Mouse (Mus musculus) embryo, embryonic 10.5 days (tissue): Measurements from ENCODE around the gene Tnr.

Experiments used
- DNase-seq: peaks from one replicate; pipeline ENCODE4 v3.0.0-alpha.2; 2015; ENCODE audit warnings: low spot score

Tnr gene

DNA sequence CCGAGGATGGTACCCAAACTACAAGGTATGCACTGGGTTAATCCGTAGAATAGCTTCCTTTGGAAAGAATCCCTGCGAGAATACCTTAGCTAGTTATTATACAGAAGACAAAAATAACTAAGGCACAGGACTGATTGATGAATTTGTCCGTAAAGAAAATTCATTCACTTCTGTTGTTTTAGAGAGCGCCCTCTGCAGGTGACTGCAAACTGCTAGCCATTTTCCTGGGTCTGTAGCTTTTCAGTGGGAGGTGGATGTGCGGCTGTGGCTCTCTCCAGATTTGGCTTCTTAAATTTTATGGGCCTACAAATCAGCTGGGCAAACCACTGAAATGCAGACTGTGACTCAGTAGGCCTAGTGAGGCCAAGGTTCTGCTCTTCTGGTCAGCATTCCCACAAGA, 42.5 kb downstream of the Tnr start:
- DNase-seq, result no peak

DNA sequence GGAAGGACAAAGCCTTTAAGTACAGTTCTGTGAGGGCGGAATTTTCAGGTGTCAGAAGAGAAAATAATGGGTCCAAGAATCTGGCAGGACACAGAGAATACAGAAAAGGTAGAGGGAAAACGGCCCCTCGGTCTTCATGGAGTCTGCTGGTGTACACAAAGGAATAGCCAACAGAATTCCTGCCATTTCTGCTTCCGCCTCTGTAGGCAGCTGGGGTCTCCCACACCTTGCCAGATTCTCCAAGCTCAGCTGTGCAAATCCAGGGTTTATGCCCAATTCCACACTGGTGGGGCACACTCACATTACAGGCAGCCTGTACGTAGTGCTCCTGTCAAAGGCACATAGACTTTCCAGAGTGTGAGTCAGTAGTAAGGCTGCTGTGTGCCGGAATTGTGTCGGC, 43.6 kb downstream of the Tnr start:
- no peak for DNase-seq

DNA sequence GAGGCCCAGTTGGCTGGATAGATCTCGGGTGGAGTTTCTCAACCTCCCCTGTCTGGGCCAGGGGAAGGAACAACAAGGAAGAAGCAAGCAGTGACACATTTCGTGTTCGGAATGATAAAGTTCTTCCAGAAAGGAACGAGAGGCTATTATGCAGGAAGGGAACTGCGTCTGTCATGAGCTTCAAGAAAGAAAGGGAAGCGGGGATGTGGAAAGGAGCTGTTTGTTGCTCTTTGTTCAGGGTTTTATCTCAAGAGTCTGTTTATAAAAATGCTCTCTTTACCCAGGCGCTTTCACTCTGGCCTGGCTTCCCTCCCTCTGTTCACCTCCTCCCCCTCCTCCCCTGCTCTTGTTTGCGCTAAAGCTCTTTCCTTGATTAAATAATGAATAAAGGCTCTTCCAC, 46.7 kb downstream of the Tnr start:
- peak; percentile 27 for DNase-seq

DNA sequence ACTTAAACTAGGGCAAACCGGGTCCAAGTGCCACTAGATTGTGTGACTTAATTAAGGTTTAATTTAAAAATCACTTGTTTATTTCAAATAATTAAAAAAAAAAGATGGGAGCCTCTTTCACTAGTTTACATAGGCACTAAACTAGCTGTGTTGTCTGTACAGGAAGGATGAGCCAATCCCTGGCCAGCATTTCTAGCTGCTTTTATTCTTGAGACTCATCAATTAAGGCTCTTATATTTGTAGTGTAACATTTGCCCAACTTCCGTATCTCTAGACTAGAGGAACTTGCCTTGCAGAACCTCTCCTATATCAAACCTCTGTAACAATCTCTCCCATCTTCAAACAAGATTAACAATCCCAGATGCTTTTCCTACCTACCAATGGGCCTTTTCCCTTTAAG, 47.3 kb downstream of the Tnr start:
- no peak for DNase-seq

DNA sequence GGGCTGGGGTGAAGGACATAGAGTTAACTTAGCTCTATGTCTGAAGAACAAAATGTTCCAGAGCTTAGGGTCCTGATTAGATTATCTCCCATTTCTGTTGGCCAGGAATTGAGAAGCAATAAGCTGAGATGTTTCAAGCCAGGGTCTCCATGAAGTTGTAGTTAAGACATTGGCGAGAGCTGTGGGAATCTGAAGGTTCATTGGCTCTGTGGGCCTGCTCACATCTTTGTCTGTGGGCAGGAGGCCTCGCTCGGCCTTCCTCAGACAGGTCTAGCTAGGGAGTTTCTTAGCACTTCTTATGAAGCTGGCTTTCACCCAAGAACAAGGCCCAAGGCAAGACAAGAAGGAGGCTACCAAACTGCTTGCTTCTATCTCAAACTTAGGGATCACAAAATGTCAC, 48.4 kb downstream of the Tnr start:
- DNase-seq, result no peak

DNA sequence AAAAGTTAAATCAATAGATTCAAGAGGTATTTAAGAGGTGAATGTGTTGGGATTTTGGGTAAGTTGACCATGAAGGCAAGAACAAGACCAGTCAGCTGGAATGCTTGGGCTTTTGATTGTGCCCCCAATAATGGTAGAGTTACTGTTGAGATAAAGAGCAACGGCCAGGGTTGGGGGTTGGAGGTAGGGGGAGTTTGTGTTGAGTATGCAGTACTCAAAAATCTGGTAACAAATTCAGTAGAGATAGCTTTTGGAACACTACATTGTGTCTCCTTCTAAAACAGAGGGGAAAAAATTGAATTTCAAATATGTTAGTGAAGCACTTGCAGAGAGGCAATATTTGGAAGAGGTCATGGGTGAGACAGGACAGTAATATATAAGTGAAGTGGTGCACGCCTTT, 49.5 kb downstream of the Tnr start:
- DNase-seq, result no peak

DNA sequence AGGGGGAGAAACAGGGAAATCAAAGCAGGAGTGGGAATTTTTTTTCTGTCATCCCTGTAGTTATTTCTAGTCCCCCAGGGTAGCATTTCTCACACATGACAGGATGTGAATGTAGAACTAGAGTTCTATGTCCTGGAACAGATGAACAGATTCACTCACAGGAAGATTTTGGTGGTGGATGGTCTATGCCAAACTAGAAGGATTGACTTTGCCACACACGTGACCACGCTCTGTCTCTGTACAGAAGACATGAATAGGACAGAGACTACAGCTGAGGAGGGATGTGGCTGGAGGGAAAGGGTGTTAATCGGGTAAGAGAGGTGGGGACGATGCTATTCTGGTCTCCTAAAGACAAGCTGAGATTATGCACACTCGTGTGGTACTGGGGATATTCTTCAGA, 51.1 kb downstream of the Tnr start:
- no peak for DNase-seq

DNA sequence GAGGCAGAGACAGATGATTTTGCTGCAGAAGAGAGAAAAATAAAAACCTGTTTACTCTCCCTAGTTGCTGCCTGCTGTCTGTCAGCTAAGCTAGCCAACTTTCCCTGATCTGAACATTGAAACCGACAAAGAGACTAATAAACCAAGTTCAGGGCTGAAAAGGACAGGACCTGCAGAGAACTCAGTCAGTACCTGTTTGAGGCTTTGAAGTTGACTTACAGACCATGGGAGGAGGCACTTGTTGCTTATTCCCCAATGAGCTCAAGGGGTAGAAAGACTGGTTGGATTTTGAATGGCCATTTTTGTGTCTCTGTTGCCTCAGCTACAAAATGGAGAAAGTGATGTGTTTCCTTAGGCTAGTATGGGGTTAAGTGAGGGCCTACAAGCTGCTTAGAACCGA, 52.7 kb downstream of the Tnr start:
- DNase-seq, result no peak

DNA sequence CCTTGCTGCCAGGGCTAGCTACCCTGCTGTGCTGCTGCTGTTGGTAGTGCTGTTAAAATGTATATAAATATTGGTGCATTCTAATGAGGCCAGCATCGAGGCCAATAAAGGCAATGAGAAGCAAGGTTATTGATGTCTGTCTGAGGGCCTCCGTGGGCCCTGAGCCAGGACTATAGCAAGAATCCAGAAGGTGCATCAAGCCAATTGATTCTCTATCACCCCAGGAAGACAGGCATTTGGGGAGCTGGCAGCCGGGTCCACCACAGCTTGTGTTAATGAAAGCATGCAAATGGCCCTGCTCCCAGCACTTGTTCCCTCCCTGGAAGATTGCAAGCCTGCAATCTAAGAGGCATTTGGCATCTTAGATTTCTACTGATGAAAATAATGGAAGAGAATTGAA, 54.8 kb downstream of the Tnr start:
- DNase-seq, result no peak

DNA sequence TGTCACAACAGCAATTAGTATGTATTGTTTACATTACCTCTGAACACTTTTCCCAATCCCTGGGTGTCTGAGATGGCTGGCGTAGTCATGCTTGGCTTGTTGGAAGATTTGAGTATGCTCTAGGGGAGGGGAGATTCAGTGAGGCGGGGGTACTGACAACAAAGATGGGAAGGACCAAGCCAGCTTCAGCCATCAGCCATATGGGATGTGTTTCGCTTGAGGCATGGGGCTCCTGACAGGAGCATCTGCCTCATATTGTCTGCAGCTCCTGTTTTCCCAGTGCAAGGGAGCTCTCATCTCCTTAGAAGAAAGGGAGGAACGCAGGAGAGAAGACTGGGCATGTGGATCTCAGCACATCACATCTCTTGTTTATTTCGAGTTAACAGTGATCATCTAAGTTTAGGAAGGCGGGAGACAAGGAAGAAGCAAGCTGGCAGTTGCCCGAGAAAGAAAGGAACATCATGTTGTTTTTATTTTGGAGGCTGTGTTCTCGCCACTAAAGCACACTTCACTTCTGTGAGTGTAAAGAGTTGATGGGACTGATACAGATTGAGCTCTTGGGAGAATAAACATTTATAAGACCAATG, 56.9 kb downstream of the Tnr start:
- DNase-seq, result no peak

DNA sequence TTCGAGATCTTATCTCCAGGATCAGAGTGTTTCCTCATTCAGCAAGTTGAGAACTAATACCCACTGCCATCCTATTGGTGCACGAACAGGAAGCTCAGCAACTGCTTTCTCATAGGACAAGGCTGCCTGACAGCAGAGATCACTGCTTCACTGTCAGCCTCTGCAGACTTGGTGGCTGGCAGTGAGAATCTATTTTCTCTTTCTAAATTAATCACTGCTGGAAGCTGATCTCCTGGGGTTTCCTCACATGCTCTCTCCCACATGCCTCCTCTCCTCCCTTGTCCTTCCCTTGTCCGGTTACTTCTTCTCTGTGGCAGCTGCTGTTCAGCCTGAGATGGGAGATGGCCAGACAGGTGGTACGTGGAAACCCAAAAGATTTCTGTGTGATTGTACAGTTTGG, 60.3 kb downstream of the Tnr start:
- DNase-seq, result no peak

DNA sequence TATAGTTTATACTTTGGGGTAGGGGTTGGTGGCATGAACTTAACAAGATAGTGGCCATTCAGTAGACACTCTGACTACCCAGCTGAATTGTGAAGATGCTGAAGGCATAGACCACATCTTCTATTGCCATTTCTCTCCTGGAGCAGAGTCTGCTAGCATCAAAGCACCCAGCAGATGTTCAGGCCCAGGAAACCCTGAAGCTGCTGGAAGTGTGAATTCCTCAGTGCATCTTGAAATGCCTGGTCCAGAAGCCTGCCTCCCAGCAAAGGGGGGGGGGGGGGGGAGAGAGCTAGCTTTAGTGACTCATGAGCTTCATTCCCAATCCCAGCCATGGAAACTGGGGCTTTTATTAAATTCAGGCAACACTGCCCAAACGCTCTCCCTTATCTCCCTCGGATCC, 65.2 kb downstream of the Tnr start:
- DNase-seq, result no peak

DNA sequence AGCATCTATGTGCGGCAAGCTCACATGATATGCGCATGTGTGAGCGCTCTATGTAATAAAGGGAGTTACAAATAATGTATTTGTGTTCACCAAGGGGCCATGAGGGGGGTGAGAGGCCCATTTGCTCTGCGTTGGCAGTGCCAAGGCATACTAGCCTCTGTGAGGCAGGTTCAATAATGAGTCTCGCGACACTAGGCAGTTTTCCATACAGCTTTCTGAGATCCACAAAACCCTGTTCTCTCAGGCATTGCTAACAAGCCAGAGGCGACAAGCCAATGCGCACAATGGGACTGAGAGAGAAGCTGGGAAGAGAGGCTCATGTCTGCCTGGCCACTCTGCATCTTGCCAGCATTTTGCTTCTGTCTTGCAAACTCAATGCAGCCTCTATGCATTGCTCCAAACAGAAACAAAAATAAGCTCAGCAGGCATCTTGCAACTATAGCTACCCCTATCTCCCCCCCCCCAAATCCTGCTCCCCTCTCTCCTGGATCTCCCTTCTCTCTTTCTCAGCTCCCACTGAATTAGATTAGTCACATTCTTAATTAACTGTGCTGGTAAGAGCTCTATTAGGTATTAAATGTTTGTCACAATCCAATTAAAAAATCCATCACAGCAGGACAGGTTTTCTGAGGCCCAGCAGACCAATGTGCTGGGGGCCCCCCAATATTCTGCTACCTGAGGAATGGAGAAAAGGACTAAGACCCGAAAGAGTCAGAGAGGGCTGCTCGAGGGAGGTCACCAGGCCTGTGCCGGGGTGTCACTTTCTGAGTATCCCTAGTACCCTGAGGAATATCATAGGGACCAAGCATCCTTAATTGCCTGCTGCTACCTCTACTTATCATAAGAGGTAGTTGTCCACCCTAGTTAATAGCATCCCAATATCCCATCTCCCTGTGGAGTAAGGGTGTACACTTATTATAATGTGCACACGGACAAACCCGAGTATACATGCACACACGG, 70.8 kb downstream of the Tnr start:
- no peak for DNase-seq

DNA sequence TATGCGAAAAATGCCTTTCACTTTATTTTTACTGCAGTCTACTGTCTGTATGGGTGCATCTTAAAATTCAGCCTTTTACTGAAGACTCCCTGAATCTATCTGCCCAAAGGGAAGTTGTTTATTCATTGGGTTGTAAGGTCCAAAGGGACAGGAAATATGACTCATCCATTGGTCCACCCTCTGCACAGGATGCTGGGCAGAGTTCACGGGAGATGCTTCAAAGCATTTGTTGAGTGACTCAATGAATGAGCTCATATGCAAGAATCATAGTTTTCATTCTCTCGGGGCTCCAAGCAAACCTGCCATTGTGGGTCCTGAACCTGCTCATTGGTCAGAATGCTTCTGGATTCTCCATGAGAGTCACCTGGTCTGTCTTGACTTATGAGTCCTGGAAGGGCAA, 72.2 kb downstream of the Tnr start:
- DNase-seq, result no peak

DNA sequence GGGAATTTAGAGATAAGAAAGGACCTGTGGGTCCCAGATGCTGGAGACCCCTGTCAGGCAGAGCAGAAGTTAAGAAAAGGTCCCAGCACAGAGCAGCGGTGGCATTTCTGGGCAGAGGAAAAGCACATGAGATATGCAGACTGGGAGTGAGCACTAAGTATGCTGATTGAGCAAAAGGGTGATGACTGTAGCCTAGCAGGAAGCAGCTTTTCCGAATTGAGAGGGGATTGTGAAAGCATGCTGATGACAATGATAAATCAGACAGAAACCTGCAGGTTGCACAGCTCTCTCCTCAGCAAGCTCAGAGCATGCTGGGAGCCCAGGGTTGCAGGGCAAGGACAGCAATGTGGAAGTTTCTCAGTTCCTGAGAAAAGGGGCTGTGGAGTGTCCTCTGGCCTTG, 73.1 kb downstream of the Tnr start:
- no peak for DNase-seq

DNA sequence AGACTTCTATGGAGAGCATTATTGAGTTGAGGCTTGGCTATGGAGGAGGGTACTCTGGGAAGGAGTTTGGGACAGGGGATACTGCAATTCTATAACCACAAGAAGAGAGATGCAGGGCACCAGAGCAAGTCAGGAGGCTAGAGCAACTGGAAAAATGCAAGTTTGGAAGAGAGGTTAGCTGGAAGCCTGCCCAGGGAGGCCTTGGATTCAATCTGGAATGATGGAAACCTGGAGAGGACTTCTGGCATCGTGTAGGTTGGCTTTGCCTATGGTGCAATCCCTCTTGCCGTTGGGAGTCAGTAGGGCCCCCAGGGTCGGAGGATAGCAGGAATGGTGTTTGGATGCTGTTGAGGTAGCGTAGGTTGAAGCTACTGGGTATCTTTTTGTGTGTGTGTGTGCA, 90.0 kb downstream of the Tnr start:
- DNase-seq, result no peak

DNA sequence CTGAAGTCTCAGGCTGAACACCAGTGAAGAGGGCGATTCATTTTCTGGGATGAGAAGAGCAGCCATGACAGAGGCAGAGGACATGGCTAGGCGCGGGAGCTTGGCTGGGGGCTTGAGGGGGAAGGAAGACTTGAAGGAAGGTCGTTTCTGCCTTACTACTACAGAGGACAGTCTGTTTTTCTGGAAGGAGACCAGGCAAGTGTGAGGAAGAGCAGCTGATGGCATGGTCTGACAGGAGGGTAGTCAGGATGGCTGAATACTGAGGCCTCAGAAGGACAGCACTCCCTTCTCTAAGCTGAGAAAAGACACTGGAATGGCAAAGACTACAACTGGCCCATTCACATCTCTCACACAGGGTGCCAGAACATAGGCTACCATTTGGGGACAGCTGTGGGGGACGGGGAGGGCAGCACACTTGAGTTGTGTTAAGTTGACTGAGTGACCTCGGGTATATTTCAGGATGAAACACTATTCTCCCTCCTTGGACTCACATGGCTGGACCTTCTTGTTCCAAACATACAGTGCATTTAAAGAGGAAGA, 90.6 kb downstream of the Tnr start:
- DNase-seq, result no peak

DNA sequence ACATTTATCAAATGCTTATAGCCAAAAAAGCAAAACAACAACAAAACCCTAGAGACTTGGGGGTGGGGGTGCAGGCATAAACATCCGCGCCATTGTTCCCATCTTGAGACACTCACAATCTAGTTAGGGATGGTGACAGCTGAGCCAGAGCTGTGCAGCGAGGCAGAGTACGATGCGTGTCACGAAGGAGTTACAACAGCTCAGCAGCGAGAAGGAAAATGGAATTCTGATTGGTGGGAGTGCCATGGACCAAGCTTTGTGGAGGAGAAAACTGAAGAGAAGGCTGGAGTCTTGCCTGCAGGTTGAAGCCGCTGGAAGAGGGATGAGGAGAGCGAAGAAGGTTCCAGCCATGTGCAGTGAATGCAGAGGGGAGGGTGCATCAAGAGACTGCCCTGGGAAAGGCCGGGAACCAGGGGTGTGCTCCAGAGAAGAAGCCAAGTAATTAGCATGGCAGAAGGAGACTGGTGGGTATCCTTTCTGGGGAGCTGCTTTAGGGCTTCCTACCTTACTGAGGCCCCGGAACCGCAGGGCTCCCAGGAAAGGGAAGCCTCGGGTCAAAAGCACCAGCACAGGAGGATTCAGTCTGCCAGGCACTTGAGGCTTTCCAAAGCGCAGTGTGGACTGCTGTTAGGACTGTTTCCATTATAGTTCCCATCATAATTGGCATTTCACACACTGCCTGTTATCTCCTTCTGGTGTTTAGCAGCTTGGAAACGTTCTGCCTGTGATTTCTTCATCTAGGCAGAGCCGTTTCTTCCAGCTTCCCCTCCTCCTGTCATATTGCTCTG, 91.3 kb downstream of the Tnr start:
- DNase-seq, result no peak

DNA sequence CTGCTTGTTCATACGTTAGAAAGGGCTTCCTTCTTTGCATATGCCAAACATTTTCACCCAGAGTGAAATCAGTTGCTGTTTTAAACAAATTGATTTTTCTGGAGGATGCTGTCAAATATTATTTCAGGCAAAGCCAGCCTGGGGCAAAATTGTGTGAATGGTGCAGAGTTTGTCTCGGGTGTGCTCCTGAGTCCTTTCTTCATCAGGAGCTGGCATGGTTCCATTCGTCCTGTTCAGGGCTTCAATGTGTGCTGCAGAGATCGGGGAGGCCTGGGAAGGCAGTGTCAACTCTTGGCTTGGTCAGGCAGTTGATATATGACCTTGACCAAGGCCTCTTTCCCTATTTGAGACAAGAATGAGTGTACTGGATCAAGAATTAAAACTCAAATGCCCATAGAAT, 92.1 kb downstream of the Tnr start:
- DNase-seq, result no peak

DNA sequence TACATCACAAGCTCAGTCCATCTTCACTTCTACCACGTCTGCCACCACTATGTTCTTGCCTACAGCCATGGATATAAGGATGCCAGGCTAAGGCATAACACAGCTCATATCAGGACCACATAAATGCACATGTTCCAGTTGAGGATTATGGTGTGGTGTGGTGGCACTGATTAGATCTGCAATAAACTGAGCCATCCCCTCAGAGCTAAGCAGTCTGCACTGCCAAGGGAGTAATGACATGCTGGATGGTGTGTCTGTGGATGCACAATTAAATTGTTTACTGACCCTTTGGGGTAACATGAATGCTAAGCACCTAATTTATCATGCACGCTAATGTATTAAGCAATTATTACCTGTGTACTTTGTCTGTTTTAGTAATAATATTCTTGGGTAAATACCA, 95.6 kb downstream of the Tnr start:
- no peak for DNase-seq

DNA sequence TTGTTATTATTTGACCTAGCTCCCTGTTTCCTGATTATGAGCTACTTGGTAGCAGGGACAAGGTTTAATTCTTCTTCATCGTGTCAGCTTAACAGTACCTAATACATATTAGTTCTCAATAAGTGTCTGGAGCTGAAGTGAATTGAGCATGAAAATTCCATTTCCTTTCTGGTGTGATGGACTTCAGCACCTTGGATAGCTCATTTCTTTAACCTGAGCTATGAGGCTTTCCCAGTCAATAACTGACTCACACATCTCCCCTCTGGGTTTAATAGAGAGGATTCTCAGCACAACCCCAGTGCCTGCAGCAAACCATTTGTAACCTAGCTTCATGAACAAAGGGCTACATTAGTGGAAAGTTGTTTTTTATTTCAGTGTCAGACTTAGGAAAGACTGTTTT, 97.8 kb downstream of the Tnr start:
- DNase-seq, result peak; percentile 78

DNA sequence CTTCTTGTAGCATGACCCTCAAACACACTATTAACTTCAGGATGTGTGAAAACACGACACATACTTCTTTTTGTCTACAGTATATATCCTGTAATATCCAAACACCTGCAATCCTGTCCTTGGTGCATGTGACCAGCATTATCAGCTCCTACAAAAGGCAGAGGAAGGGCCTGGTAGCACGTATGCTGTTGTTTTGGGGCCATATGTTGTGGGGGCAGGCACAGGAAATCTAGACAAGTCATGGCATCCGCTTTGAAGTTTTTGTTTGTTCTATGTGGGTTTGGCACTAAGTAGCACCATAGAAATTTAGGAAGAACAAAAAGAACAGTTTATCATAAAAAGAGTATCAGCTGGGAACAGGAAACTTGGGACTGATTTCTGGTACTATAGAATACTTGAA, 105.5 kb downstream of the Tnr start:
- DNase-seq, result no peak
